Mouse (Mus musculus) erythroblast, embryonic 14.5 days (primary cell): Measurements from ENCODE around the gene Zbtb3.

ENCODE experiments used
- GATA1 ChIP-seq: IDR thresholded peaks from 2 replicates; pipeline ENCODE4 v1.6.1; 2012; ENCODE audit warnings: low read length, inconsistent platforms, mixed read lengths
- TAL1 ChIP-seq: IDR thresholded peaks from 3 replicates; pipeline ENCODE4 v1.6.1; 2012; ENCODE audit warnings: low read length, inconsistent platforms, mixed read lengths

GRCm38 (mm10) chr19:8848356-8848755 lies 46.0 kb downstream of the Zbtb3 start:
- no peak for TF ChIP-seq TAL1
- no peak for TF ChIP-seq GATA1
